Mouse (Mus musculus) stomach, postnatal 0 days (tissue): ENCODE results near the gene Cxcl15. TPM values are rescaled to one million over a fixed set of nuclear protein-coding genes. Genes with fewer than 3 reads are reported as not detected.
"Not testable (repeated sequence)": the region's sequence is repeated elsewhere in the genome, so short reads cannot be mapped to it uniquely, and the experiment has no call there.

Source experiments
- ATAC-seq: fragments of 200-750 bp; cut with Nextera tagmentation; 2 replicates; pipeline ENCODE4 v1.8.0; 2017; ENCODE audit not compliant: low FRiP score, low TSS enrichment
- DNase-seq: peaks from one replicate; pipeline ENCODE4 v3.0.0-alpha.2; 2016; ENCODE audit warnings: low spot score
- H3K27ac ChIP-seq: fragments of 300-500 bp; sonication (generic); replicated peaks from 2 replicates; pipeline ENCODE4 v1.5.1; 2014; ENCODE audit warnings: mild to moderate bottlenecking, control low read depth
- H3K27me3 ChIP-seq: fragments of 300-500 bp; sonication (generic); 2 replicates; pipeline ENCODE4 v1.6.1; 2014; ENCODE audit warnings: low read length; ENCODE audit not compliant: control insufficient read depth, insufficient read depth
- H3K36me3 ChIP-seq: fragments of 300-500 bp; sonication (generic); 2 replicates; pipeline ENCODE4 v1.6.1; 2014; ENCODE audit warnings: low read length, mixed read lengths; ENCODE audit not compliant: control insufficient read depth, insufficient read depth
- H3K4me1 ChIP-seq: fragments of 300-500 bp; sonication (generic); replicated peaks from 2 replicates; pipeline ENCODE4 v1.6.1; 2014; ENCODE audit warnings: antibody characterized with exemption; ENCODE audit not compliant: control insufficient read depth, insufficient read depth
- H3K4me2 ChIP-seq: fragments of 300-500 bp; sonication (generic); replicated peaks from 2 replicates; pipeline ENCODE4 v1.6.1; 2014; ENCODE audit warnings: low read depth, mild to moderate bottlenecking, control low read depth, moderate library complexity
- H3K4me3 ChIP-seq: fragments of 300-500 bp; sonication (generic); 2 replicates; pipeline ENCODE4 v1.5.1; 2014; ENCODE audit warnings: low read depth, low read length, control low read depth
- H3K9ac ChIP-seq: fragments of 300-500 bp; sonication (generic); 2 replicates; pipeline ENCODE4 v1.6.1; 2014; ENCODE audit warnings: mild to moderate bottlenecking, low read length, control low read depth, mixed read lengths
- H3K9me3 ChIP-seq: fragments of 300-500 bp; sonication (generic); 2 replicates; pipeline ENCODE4 v1.6.1; 2016; ENCODE audit warnings: low read length; ENCODE audit not compliant: control insufficient read depth
- CTCF ChIP-seq: IDR thresholded peaks from 2 replicates; pipeline ENCODE4 v1.5.1; 2016; ENCODE audit warnings: antibody characterized with exemption, low read depth, mild to moderate bottlenecking, moderate library complexity
- EP300 ChIP-seq: optimal IDR thresholded peaks from 2 replicates; pipeline ENCODE3; 2016; ENCODE audit warnings: antibody characterized with exemption
- WGBS: fragments of 180-500 bp; shearing (Covaris S2); extraction: QIAGEN DNeasy Blood & Tissue Kit; methylation state at CpG from one replicate; pipeline ENCODE4 v1.1.7; 2014; 5-methylcytosine and 5-hydroxymethylcytosine counted together
- microRNA-seq: library from miRNA; unstranded; fragments of <30 nt; microRNA quantifications from one replicate; pipeline ENCODE4, GENCODE M21; 2016
- polyA plus RNA-seq: library from polyadenylated mRNA; unstranded; fragments of >200 nt; fragmentation: Nextera tagmentation; extraction: Ambion mirVana; gene quantifications from 2 replicates; pipeline ENCODE4 v1.2.1, GENCODE M21; 2015

Cxcl15 gene
- polyA plus RNA-seq, 1 experiment from 2014 or later = 0.70 TPM

DNA sequence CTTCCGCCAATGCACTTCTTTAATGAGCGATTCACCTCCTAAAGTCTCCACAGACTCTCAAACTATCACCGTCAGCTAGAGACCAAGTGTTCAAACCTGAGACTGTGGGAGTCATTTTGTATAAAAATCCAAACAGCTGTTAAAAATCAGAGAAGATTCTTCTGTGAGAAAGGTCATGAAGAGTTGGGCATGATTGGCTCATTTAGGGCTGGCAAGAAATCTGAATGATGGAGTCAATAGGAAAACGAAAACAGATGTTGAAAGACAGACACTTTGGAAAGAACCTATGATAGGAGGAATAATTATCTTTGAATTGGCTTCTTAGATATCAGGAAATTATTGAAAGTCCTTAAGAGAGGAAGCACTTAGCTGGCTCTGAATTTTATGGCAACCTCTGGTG, 40.1 kb downstream of the Cxcl15 start:
- no peak overlapping the region for H3K9ac ChIP-seq
- no peaks in the 10 kb centered on the region for H3K4me1 ChIP-seq
- no peaks in the 10 kb centered on the region; the same call in none of the 2 replicates for H3K27me3 ChIP-seq
- no peak overlapping the region for H3K27ac ChIP-seq
- TF ChIP-seq EP300 (no peak), CTCF (no peak)
- H3K4me2 ChIP-seq = no peak overlapping the region
- no peaks in the 10 kb centered on the region for H3K36me3 ChIP-seq
- no peaks in the 10 kb centered on the region for H3K9me3 ChIP-seq
- no peak for ATAC-seq
- DNase-seq = no peak
- WGBS = 89% methylated on average over 4 of the region's 4 CpGs
- H3K4me3 ChIP-seq = no peak overlapping the region

DNA sequence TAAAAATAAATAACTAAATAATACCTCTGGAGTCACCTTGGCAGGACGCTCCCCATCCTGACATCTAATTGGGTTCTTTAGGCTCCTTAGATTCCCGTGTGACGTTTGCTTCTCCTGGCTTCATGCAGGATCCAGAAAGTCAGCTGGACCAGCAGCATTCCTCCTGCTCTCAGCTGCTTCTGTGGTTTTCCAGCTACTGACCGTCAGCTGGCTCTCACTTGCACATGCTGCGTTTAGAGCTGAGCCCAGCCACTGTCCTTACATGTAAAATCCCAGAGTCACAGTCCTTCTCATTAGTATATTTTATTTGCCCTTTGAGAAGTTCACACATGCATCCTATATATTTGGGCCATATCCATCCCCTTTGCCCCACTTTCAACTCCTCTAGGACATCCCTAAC, 44.2 kb downstream of the Cxcl15 start:
- WGBS = 56% methylated on average over 5 of the region's 5 CpGs
- H3K4me1 ChIP-seq = no peaks in the 10 kb centered on the region
- no peaks in the 10 kb centered on the region; the same call in none of the 2 replicates for H3K27me3 ChIP-seq
- H3K9ac ChIP-seq = no peak overlapping the region
- no peak overlapping the region for H3K27ac ChIP-seq
- H3K4me2 ChIP-seq = no peak overlapping the region
- H3K4me3 ChIP-seq = no peak overlapping the region
- ATAC-seq = no peak
- no peak for TF ChIP-seq EP300
- TF ChIP-seq CTCF = no peak
- no peaks in the 10 kb centered on the region for H3K9me3 ChIP-seq
- no peaks in the 10 kb centered on the region for H3K36me3 ChIP-seq
- DNase-seq = no peak

DNA sequence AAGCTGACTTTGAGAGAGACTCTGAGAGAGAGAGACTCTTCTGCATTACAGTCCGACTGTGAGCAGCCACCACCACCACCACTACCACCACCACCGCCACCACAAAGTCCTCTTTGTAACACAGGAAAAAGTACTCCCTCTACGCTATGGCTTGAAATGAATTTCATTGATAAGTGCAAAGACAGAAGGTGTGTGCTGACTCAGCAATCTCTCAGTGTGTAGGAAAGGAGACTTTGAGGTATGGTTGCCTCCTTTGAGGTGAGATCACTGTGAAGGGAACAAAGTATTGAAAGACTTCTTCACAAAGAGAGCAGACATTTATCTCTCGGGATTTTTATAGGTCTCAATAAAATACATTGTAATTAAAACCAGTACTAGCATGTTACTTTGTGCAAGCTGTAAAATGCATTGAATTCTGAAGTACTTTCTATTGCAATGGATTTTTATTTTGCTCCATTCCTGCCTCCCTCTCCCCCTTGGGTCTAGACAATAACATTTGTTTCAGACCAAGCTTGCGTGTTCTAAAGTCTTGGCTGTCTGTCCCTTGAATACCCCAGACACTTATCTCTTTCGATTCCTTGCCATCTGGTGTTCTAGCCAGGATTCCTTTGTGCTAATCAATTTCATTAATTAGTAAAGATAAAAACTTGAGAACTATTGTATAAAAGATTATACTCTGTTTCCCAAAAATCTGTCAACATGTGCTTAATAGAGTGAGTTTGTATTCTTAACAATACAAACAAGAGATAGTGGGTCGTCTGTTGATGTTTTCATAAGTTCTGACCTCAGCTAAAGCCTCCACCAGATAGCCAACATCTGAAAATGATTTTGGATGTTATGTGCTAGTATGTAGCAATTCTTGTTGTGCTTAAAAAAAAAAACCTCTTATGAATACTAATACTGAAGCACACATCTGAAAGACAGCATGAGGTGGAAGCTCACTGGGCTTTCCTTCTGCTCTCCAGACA, 46.9 kb downstream of the Cxcl15 start:
- TF ChIP-seq EP300 (no peak), CTCF (no peak)
- Histone ChIP-seq H3K4me2 (no peak overlapping the region), H3K9ac (no peak overlapping the region), H3K36me3 (no peaks in the 10 kb centered on the region), H3K27me3 (no peaks in the 10 kb centered on the region; the same call in 1 of the 2 replicates), H3K27ac (no peak overlapping the region), H3K4me3 (no peak overlapping the region), H3K4me1 (no peaks in the 10 kb centered on the region), H3K9me3 (no peaks in the 10 kb centered on the region)
- no peak for DNase-seq
- ATAC-seq = no peak
- WGBS = 66% methylated on average over 7 of the region's 7 CpGs

DNA sequence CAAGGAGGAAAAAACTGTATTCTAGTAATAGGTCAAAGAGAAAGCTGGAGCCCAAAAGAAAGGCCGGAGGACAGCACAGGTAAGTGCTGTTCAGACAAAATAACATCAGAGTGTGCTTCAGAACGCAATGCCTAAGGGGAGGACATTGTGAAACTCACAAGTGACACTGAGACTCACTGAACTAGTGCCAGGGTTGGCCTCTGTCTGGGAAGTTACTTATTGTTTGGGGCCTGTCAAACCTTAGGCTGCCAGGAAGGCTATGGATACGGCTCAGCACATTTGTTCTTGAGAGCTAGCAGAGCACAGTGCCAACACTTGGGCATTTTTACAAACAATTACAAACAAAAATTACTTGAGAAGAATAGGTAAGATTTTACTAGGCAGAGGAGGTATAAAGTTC, 49.6 kb downstream of the Cxcl15 start:
- ATAC-seq (no peak), DNase-seq (no peak)
- Histone ChIP-seq H3K4me1 (no peaks in the 10 kb centered on the region), H3K27me3 (no peaks in the 10 kb centered on the region), H3K4me3 (no peak overlapping the region), H3K9me3 (no peaks in the 10 kb centered on the region), H3K9ac (no peak overlapping the region), H3K4me2 (no peak overlapping the region), H3K27ac (no peak overlapping the region), H3K36me3 (no peaks in the 10 kb centered on the region)
- WGBS = 82% methylated on average over 3 of the region's 3 CpGs
- no peak for TF ChIP-seq CTCF
- no peak for TF ChIP-seq EP300

DNA sequence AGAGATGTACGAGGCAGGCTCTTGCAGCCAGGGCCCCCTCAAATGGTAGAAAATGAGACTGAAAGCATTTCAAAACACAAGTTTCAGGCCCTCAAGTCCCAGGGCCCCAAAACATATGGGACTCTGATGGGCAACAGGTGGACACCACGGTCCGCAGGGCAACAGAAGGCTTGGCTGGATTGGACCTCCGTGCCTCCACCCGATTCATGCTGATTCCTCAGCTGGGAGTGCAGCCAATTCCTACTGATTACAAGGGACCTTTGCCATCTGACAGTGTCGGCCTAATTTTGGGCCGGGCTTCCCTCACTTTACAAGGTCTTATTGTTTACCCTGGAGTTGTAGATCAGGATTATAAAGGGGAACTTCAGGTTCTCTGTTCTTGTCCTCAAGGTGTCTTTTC, 55.8 kb downstream of the Cxcl15 start:
- not testable (repeated sequence) for H3K9me3 ChIP-seq, H3K4me1 ChIP-seq, DNase-seq, H3K27me3 ChIP-seq, H3K4me3 ChIP-seq, H3K9ac ChIP-seq, H3K36me3 ChIP-seq, H3K4me2 ChIP-seq, H3K27ac ChIP-seq, ATAC-seq
- 82% methylated on average over 7 of the region's 7 CpGs for WGBS

DNA sequence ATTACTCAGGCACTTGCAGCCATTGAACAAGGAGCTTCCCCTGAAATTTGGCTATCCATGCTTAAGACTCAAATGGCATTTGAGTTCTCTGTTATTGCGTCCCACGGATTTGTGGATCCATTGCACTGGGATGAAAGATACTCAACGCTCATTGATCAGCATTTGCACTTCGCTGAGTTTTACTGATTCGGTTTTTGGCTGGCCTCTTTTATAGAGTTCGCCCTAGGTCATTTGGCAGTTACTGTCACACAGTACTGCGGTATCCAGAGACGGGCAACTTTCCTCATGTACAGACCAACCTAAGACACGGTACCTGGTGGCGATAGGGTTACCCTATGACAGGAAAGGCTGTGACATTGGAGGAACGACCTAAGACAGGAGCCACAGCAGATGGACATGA, 57.1 kb downstream of the Cxcl15 start:
- H3K9ac ChIP-seq, H3K4me2 ChIP-seq, H3K4me1 ChIP-seq, H3K27ac ChIP-seq, H3K4me3 ChIP-seq, H3K9me3 ChIP-seq, DNase-seq, H3K27me3 ChIP-seq, H3K36me3 ChIP-seq, ATAC-seq: not testable (repeated sequence)
- 93% methylated on average over 11 of the region's 11 CpGs for WGBS

Small RNAs within 50 kb of the gene (microRNA-seq; reads per million reads assigned to microRNA genes)
- not detected for gene Gm24322

Other genes starting within 250 kb of the Cxcl15 start
- 0.16 TPM in 1 of 2 replicates, not detected in the other for gene 5830473C10Rik, start 233.4 kb upstream of the Cxcl15 start, polyA plus RNA-seq
- 14.5 and 14.9 TPM in 2 replicates for gene Rassf6, start 153.9 kb upstream of the Cxcl15 start, polyA plus RNA-seq
- 0.05 and 0.10 TPM in 2 replicates for gene Cxcl5, start 35.2 kb upstream of the Cxcl15 start, polyA plus RNA-seq
- 4.4 and 16.9 TPM in 2 replicates for gene Ppbp, start 26.0 kb upstream of the Cxcl15 start, polyA plus RNA-seq
- gene Pf4, start 22.1 kb upstream of the Cxcl15 start, polyA plus RNA-seq = 159 and 216 TPM in 2 replicates
- 0.05 and 0.10 TPM in 2 replicates for gene Cxcl3, start 8.4 kb upstream of the Cxcl15 start, polyA plus RNA-seq
- 0.38 and 0.93 TPM in 2 replicates for gene Cxcl1, start 96.7 kb downstream of the Cxcl15 start, polyA plus RNA-seq
- 0.15 and 0.16 TPM in 2 replicates for gene Cxcl2, start 109.3 kb downstream of the Cxcl15 start, polyA plus RNA-seq
- 44.2 and 45.5 TPM in 2 replicates for gene Mthfd2l, start 136.6 kb downstream of the Cxcl15 start, polyA plus RNA-seq
- 0.12 and 0.17 TPM in 2 replicates for gene Epgn, start 232.9 kb downstream of the Cxcl15 start, polyA plus RNA-seq